Mouse (Mus musculus): ENCODE measurements around the gene I830077J02Rik. TPM values are rescaled to one million over a fixed set of nuclear protein-coding genes. Genes with fewer than 3 reads are reported as not detected.

The I830077J02Rik gene
- polyA plus RNA-seq, 1 experiment from 2014 or later: 1.5 TPM

- Histone ChIP-seq H3K9me3 (ENCODE audit: control insufficient read depth, low read length) (no peaks in the 10 kb centered on the region), H3K4me3 (ENCODE audit: control insufficient read depth in 1 of 2, insufficient read depth in 1 of 2, low read depth in 1 of 2, low read length in 2 of 2) (no peak overlapping the region), H3K4me1 (ENCODE audit: control insufficient read depth in 2 of 2, insufficient read depth in 2 of 2, low read length in 2 of 2) (peaks cover 9 to 20% of the 10 kb centered on the region in 2 experiments), H3K36me3 (ENCODE audit: control insufficient read depth, insufficient read depth, low read length) (no peaks in the 10 kb centered on the region), H3K4me2 (ENCODE audit: low read length) (no peak overlapping the region), H3K9ac (ENCODE audit: low read length) (no peak overlapping the region), H3K27ac (replicated peaks in 1 of 2; ENCODE audit: control insufficient read depth in 1 of 2, insufficient read depth in 1 of 2, low read depth in 2 of 2, low read length in 2 of 2) (no peak overlapping the region), H3K27me3 (ENCODE audit: control insufficient read depth, insufficient read depth, low read length) (peaks cover 4% of the 10 kb centered on the region; the same call in 1 of the 2 replicates)
- whole genome bisulfite sequencing: 68% methylated on average over 11 of the region's 11 CpGs
- ATAC-seq (ENCODE audit: insufficient number of reproducible peaks, insufficient read depth, low FRiP score, low read depth): no peak
Observed at GRCm38 (mm10) chr3:105910519-105911190, 21.8 kb downstream of the I830077J02Rik start.

- no peak overlapping the region for H3K9ac ChIP-seq (ENCODE audit: low read length)
- no peak overlapping the region for H3K4me3 ChIP-seq (ENCODE audit: control insufficient read depth in 1 of 2, insufficient read depth in 1 of 2, low read depth in 1 of 2, low read length in 2 of 2)
- WGBS: 88% methylated on average over 4 of the region's 4 CpGs
- peaks cover 4% of the 10 kb centered on the region for H3K27me3 ChIP-seq (ENCODE audit: control insufficient read depth, insufficient read depth, low read length)
- ATAC-seq (ENCODE audit: insufficient number of reproducible peaks, insufficient read depth, low FRiP score, low read depth): no peak
- no peaks in the 10 kb centered on the region for H3K9me3 ChIP-seq (ENCODE audit: control insufficient read depth, low read length)
- no peaks in the 10 kb centered on the region for H3K36me3 ChIP-seq (ENCODE audit: control insufficient read depth, insufficient read depth, low read length)
- H3K4me2 ChIP-seq (ENCODE audit: low read length): no peak overlapping the region
- H3K4me1 ChIP-seq (ENCODE audit: control insufficient read depth in 2 of 2, insufficient read depth in 2 of 2, low read length in 2 of 2): peaks cover 7 to 11% of the 10 kb centered on the region in 2 experiments
- no peak overlapping the region for H3K27ac ChIP-seq (replicated peaks in 1 of 2; ENCODE audit: control insufficient read depth in 1 of 2, insufficient read depth in 1 of 2, low read depth in 2 of 2, low read length in 2 of 2)
Observed at GRCm38 (mm10) chr3:105908976-105909375, 23.5 kb downstream of the I830077J02Rik start.

GRCm38 (mm10) chr3:105907956-105908655, 24.4 kb downstream of the I830077J02Rik start:
- Histone ChIP-seq H3K9ac (ENCODE audit: low read length) (no peak overlapping the region), H3K9me3 (ENCODE audit: control insufficient read depth, low read length) (no peaks in the 10 kb centered on the region), H3K36me3 (ENCODE audit: control insufficient read depth, insufficient read depth, low read length) (no peaks in the 10 kb centered on the region), H3K27ac (replicated peaks in 1 of 2; ENCODE audit: control insufficient read depth in 1 of 2, insufficient read depth in 1 of 2, low read depth in 2 of 2, low read length in 2 of 2) (no peak overlapping the region), H3K4me3 (ENCODE audit: control insufficient read depth in 1 of 2, insufficient read depth in 1 of 2, low read depth in 1 of 2, low read length in 2 of 2) (no peak overlapping the region), H3K4me2 (ENCODE audit: low read length) (no peak overlapping the region), H3K27me3 (ENCODE audit: control insufficient read depth, insufficient read depth, low read length) (peaks cover 4% of the 10 kb centered on the region), H3K4me1 (ENCODE audit: control insufficient read depth in 2 of 2, insufficient read depth in 2 of 2, low read length in 2 of 2) (peaks cover 4 to 6% of the 10 kb centered on the region in 2 experiments)
- ATAC-seq (ENCODE audit: insufficient number of reproducible peaks, insufficient read depth, low FRiP score, low read depth): no peak
- WGBS: 20% methylated on average over 9 of the region's 9 CpGs

GRCm38 (mm10) chr3:105904721-105905120, 27.7 kb downstream of the I830077J02Rik start:
- ATAC-seq (ENCODE audit: insufficient number of reproducible peaks, insufficient read depth, low FRiP score, low read depth): no peak
- Histone ChIP-seq H3K4me1 (ENCODE audit: control insufficient read depth in 2 of 2, insufficient read depth in 2 of 2, low read length in 2 of 2) (peaks cover 4 to 6% of the 10 kb centered on the region in 2 experiments), H3K36me3 (ENCODE audit: control insufficient read depth, insufficient read depth, low read length) (no peaks in the 10 kb centered on the region), H3K4me3 (ENCODE audit: control insufficient read depth in 1 of 2, insufficient read depth in 1 of 2, low read depth in 1 of 2, low read length in 2 of 2) (no peak overlapping the region), H3K27ac (replicated peaks in 1 of 2; ENCODE audit: control insufficient read depth in 1 of 2, insufficient read depth in 1 of 2, low read depth in 2 of 2, low read length in 2 of 2) (no peak overlapping the region), H3K4me2 (ENCODE audit: low read length) (no peak overlapping the region), H3K9ac (ENCODE audit: low read length) (no peak overlapping the region), H3K9me3 (ENCODE audit: control insufficient read depth, low read length) (no peaks in the 10 kb centered on the region), H3K27me3 (ENCODE audit: control insufficient read depth, insufficient read depth, low read length) (peaks cover 6% of the 10 kb centered on the region)
- WGBS: 94% methylated on average over 9 of the region's 9 CpGs

- H3K27me3 ChIP-seq (ENCODE audit: control insufficient read depth, insufficient read depth, low read length): peaks cover 6% of the 10 kb centered on the region
- H3K4me3 ChIP-seq (ENCODE audit: control insufficient read depth in 1 of 2, insufficient read depth in 1 of 2, low read depth in 1 of 2, low read length in 2 of 2): no peak overlapping the region
- no peak overlapping the region for H3K27ac ChIP-seq (replicated peaks in 1 of 2; ENCODE audit: control insufficient read depth in 1 of 2, insufficient read depth in 1 of 2, low read depth in 2 of 2, low read length in 2 of 2)
- H3K4me2 ChIP-seq (ENCODE audit: low read length): no peak overlapping the region
- peaks cover 7 to 11% of the 10 kb centered on the region in 2 experiments for H3K4me1 ChIP-seq (ENCODE audit: control insufficient read depth in 2 of 2, insufficient read depth in 2 of 2, low read length in 2 of 2)
- H3K9me3 ChIP-seq (ENCODE audit: control insufficient read depth, low read length): no peaks in the 10 kb centered on the region
- 41% methylated on average over 4 of the region's 4 CpGs for WGBS
- no peaks in the 10 kb centered on the region for H3K36me3 ChIP-seq (ENCODE audit: control insufficient read depth, insufficient read depth, low read length)
- H3K9ac ChIP-seq (ENCODE audit: low read length): no peak overlapping the region
- no peak for ATAC-seq (ENCODE audit: insufficient number of reproducible peaks, insufficient read depth, low FRiP score, low read depth)
Observed at GRCm38 (mm10) chr3:105904213-105904612, 28.3 kb downstream of the I830077J02Rik start.

- H3K9ac ChIP-seq (ENCODE audit: low read length): no peak overlapping the region
- WGBS: 67% methylated on average over 4 of the region's 4 CpGs
- H3K9me3 ChIP-seq (ENCODE audit: control insufficient read depth, low read length): no peaks in the 10 kb centered on the region
- no peak for ATAC-seq (ENCODE audit: insufficient number of reproducible peaks, insufficient read depth, low FRiP score, low read depth)
- H3K4me1 ChIP-seq (ENCODE audit: control insufficient read depth in 2 of 2, insufficient read depth in 2 of 2, low read length in 2 of 2): peaks cover 7 to 8% of the 10 kb centered on the region in 2 experiments; a peak in 3 of 4 replicates
- H3K4me3 ChIP-seq (ENCODE audit: control insufficient read depth in 1 of 2, insufficient read depth in 1 of 2, low read depth in 1 of 2, low read length in 2 of 2): no peak overlapping the region
- peaks cover 6% of the 10 kb centered on the region for H3K27me3 ChIP-seq (ENCODE audit: control insufficient read depth, insufficient read depth, low read length)
- no peak overlapping the region for H3K27ac ChIP-seq (replicated peaks in 1 of 2; ENCODE audit: control insufficient read depth in 1 of 2, insufficient read depth in 1 of 2, low read depth in 2 of 2, low read length in 2 of 2)
- H3K4me2 ChIP-seq (ENCODE audit: low read length): no peak overlapping the region
- H3K36me3 ChIP-seq (ENCODE audit: control insufficient read depth, insufficient read depth, low read length): no peaks in the 10 kb centered on the region
Observed at GRCm38 (mm10) chr3:105901468-105901867, 31.0 kb downstream of the I830077J02Rik start.

- ATAC-seq (ENCODE audit: insufficient number of reproducible peaks, insufficient read depth, low FRiP score, low read depth): no peak
- Histone ChIP-seq H3K4me1 (ENCODE audit: control insufficient read depth in 2 of 2, insufficient read depth in 2 of 2, low read length in 2 of 2) (peaks cover 7 to 8% of the 10 kb centered on the region in 2 experiments; a peak in 3 of 4 replicates), H3K4me3 (ENCODE audit: control insufficient read depth in 1 of 2, insufficient read depth in 1 of 2, low read depth in 1 of 2, low read length in 2 of 2) (no peak overlapping the region), H3K36me3 (ENCODE audit: control insufficient read depth, insufficient read depth, low read length) (no peaks in the 10 kb centered on the region), H3K27ac (replicated peaks in 1 of 2; ENCODE audit: control insufficient read depth in 1 of 2, insufficient read depth in 1 of 2, low read depth in 2 of 2, low read length in 2 of 2) (no peak overlapping the region), H3K27me3 (ENCODE audit: control insufficient read depth, insufficient read depth, low read length) (peaks cover 9% of the 10 kb centered on the region), H3K4me2 (ENCODE audit: low read length) (no peak overlapping the region), H3K9me3 (ENCODE audit: control insufficient read depth, low read length) (no peaks in the 10 kb centered on the region), H3K9ac (ENCODE audit: low read length) (no peak overlapping the region)
- WGBS: 69% methylated on average over 3 of the region's 3 CpGs
Observed at GRCm38 (mm10) chr3:105900716-105901115, 31.7 kb downstream of the I830077J02Rik start.
